Mouse (Mus musculus): ENCODE measurements around the gene Aadacl3. TPM values are rescaled to one million over a fixed set of nuclear protein-coding genes. Genes with fewer than 3 reads are reported as not detected.

Aadacl3 gene
- polyA plus RNA-seq (2014; fragmentation: Nextera tagmentation; extraction: Ambion mirVana) = not detected in 2 replicates

- Histone ChIP-seq H3K36me3 (ENCODE audit: control insufficient read depth, insufficient read depth, low read length) (no peaks in the 10 kb centered on the region), H3K9me3 (ENCODE audit: control insufficient read depth, low read depth, low read length) (no peaks in the 10 kb centered on the region), H3K27ac (ENCODE audit: low read length) (no peak within 1 kb of the TSS), H3K4me1 (ENCODE audit: control insufficient read depth, insufficient read depth, low read length) (no peaks in the 10 kb centered on the region), H3K27me3 (ENCODE audit: control insufficient read depth, insufficient read depth, low read length) (no peaks in the 10 kb centered on the region), H3K4me2 (replicated peaks; ENCODE audit: low read depth, low read length) (no peak within 1 kb of the TSS), H3K9ac (replicated peaks; ENCODE audit: low read depth, low read length) (no peak within 1 kb of the TSS), H3K4me3 (ENCODE audit: low read depth, low read length) (no peak within 1 kb of the TSS)
- ATAC-seq (ENCODE audit: insufficient number of reproducible peaks, insufficient read depth, low FRiP score, low read depth) = no peak
- 71% methylated on average over 3 of the region's 3 CpGs for WGBS
Observed at GRCm38 (mm10) chr4:144463656-144464055, at the start of gene Aadacl3. Gene Aadacl3, minus strand, starts transcription at chr4:144463756.

GRCm38 (mm10) chr4:144506518-144506917 lies 43.0 kb upstream of the Aadacl3 start:
- no peak for ATAC-seq (ENCODE audit: insufficient number of reproducible peaks, insufficient read depth, low FRiP score, low read depth)
- H3K27me3 ChIP-seq (ENCODE audit: control insufficient read depth, insufficient read depth, low read length) = no peaks in the 10 kb centered on the region
- no peak overlapping the region for H3K9ac ChIP-seq (replicated peaks; ENCODE audit: low read depth, low read length)
- H3K4me2 ChIP-seq (replicated peaks; ENCODE audit: low read depth, low read length) = no peak overlapping the region
- 76% methylated on average over 1 of the region's 1 CpGs for WGBS
- no peaks in the 10 kb centered on the region for H3K9me3 ChIP-seq (ENCODE audit: control insufficient read depth, low read depth, low read length)
- H3K27ac ChIP-seq (ENCODE audit: low read length) = no peak overlapping the region
- no peaks in the 10 kb centered on the region for H3K4me1 ChIP-seq (ENCODE audit: control insufficient read depth, insufficient read depth, low read length)
- no peaks in the 10 kb centered on the region for H3K36me3 ChIP-seq (ENCODE audit: control insufficient read depth, insufficient read depth, low read length)
- H3K4me3 ChIP-seq (ENCODE audit: low read depth, low read length) = no peak overlapping the region

- H3K4me3 ChIP-seq (ENCODE audit: low read depth, low read length) = no peak overlapping the region
- H3K4me1 ChIP-seq (ENCODE audit: control insufficient read depth, insufficient read depth, low read length) = no peaks in the 10 kb centered on the region
- no peak overlapping the region for H3K4me2 ChIP-seq (replicated peaks; ENCODE audit: low read depth, low read length)
- H3K36me3 ChIP-seq (ENCODE audit: control insufficient read depth, insufficient read depth, low read length) = no peaks in the 10 kb centered on the region
- ATAC-seq (ENCODE audit: insufficient number of reproducible peaks, insufficient read depth, low FRiP score, low read depth) = no peak
- H3K9ac ChIP-seq (replicated peaks; ENCODE audit: low read depth, low read length) = no peak overlapping the region
- no peaks in the 10 kb centered on the region for H3K27me3 ChIP-seq (ENCODE audit: control insufficient read depth, insufficient read depth, low read length)
- no peaks in the 10 kb centered on the region for H3K9me3 ChIP-seq (ENCODE audit: control insufficient read depth, low read depth, low read length)
- no peak overlapping the region for H3K27ac ChIP-seq (ENCODE audit: low read length)
Observed at GRCm38 (mm10) chr4:144493331-144493730, 29.8 kb upstream of the Aadacl3 start.

GRCm38 (mm10) chr4:144468091-144468490 lies 4.5 kb upstream of the Aadacl3 start:
- Histone ChIP-seq H3K27ac (ENCODE audit: low read length) (no peak overlapping the region), H3K36me3 (ENCODE audit: control insufficient read depth, insufficient read depth, low read length) (no peaks in the 10 kb centered on the region), H3K4me3 (ENCODE audit: low read depth, low read length) (no peak overlapping the region), H3K4me2 (replicated peaks; ENCODE audit: low read depth, low read length) (no peak overlapping the region), H3K9me3 (ENCODE audit: control insufficient read depth, low read depth, low read length) (no peaks in the 10 kb centered on the region), H3K9ac (replicated peaks; ENCODE audit: low read depth, low read length) (no peak overlapping the region), H3K4me1 (ENCODE audit: control insufficient read depth, insufficient read depth, low read length) (no peaks in the 10 kb centered on the region), H3K27me3 (ENCODE audit: control insufficient read depth, insufficient read depth, low read length) (no peaks in the 10 kb centered on the region)
- WGBS = 43% methylated on average over 1 of the region's 1 CpGs
- no peak for ATAC-seq (ENCODE audit: insufficient number of reproducible peaks, insufficient read depth, low FRiP score, low read depth)

- Histone ChIP-seq H3K27me3 (ENCODE audit: control insufficient read depth, insufficient read depth, low read length) (no peaks in the 10 kb centered on the region), H3K9ac (replicated peaks; ENCODE audit: low read depth, low read length) (no peak overlapping the region), H3K4me2 (replicated peaks; ENCODE audit: low read depth, low read length) (no peak overlapping the region), H3K9me3 (ENCODE audit: control insufficient read depth, low read depth, low read length) (no peaks in the 10 kb centered on the region), H3K4me3 (ENCODE audit: low read depth, low read length) (no peak overlapping the region), H3K4me1 (ENCODE audit: control insufficient read depth, insufficient read depth, low read length) (no peaks in the 10 kb centered on the region), H3K27ac (ENCODE audit: low read length) (no peak overlapping the region), H3K36me3 (ENCODE audit: control insufficient read depth, insufficient read depth, low read length) (no peaks in the 10 kb centered on the region)
- no peak for ATAC-seq (ENCODE audit: insufficient number of reproducible peaks, insufficient read depth, low FRiP score, low read depth)
- 73% methylated on average over 2 of the region's 2 CpGs for WGBS
Observed at GRCm38 (mm10) chr4:144465206-144465605, 1.6 kb upstream of the Aadacl3 start.

GRCm38 (mm10) chr4:144453217-144453616 lies 10.3 kb downstream of the Aadacl3 start, which contains the start of gene Gm9944:
Gene Gm9944, minus strand, starts transcription at chr4:144453317.
- Histone ChIP-seq H3K9ac (replicated peaks; ENCODE audit: low read depth, low read length) (no peak within 1 kb of the TSS), H3K4me3 (ENCODE audit: low read depth, low read length) (no peak within 1 kb of the TSS), H3K36me3 (ENCODE audit: control insufficient read depth, insufficient read depth, low read length) (no peaks in the 10 kb centered on the region), H3K4me2 (replicated peaks; ENCODE audit: low read depth, low read length) (no peak within 1 kb of the TSS), H3K4me1 (ENCODE audit: control insufficient read depth, insufficient read depth, low read length) (no peaks in the 10 kb centered on the region), H3K27ac (ENCODE audit: low read length) (no peak within 1 kb of the TSS), H3K27me3 (ENCODE audit: control insufficient read depth, insufficient read depth, low read length) (no peaks in the 10 kb centered on the region), H3K9me3 (ENCODE audit: control insufficient read depth, low read depth, low read length) (no peaks in the 10 kb centered on the region; the same call in 1 of the 2 replicates)
- 78% methylated on average over 2 of the region's 2 CpGs for WGBS
- no peak for ATAC-seq (ENCODE audit: insufficient number of reproducible peaks, insufficient read depth, low FRiP score, low read depth)

- 87% methylated on average over 2 of the region's 2 CpGs for WGBS
- H3K27ac ChIP-seq (ENCODE audit: low read length) = no peak overlapping the region
- H3K27me3 ChIP-seq (ENCODE audit: control insufficient read depth, insufficient read depth, low read length) = no peaks in the 10 kb centered on the region
- H3K4me2 ChIP-seq (replicated peaks; ENCODE audit: low read depth, low read length) = no peak overlapping the region
- no peak for ATAC-seq (ENCODE audit: insufficient number of reproducible peaks, insufficient read depth, low FRiP score, low read depth)
- H3K9me3 ChIP-seq (ENCODE audit: control insufficient read depth, low read depth, low read length) = no peaks in the 10 kb centered on the region; the same call in 1 of the 2 replicates
- no peaks in the 10 kb centered on the region for H3K4me1 ChIP-seq (ENCODE audit: control insufficient read depth, insufficient read depth, low read length)
- no peak overlapping the region for H3K9ac ChIP-seq (replicated peaks; ENCODE audit: low read depth, low read length)
- no peak overlapping the region for H3K4me3 ChIP-seq (ENCODE audit: low read depth, low read length)
- H3K36me3 ChIP-seq (ENCODE audit: control insufficient read depth, insufficient read depth, low read length) = no peaks in the 10 kb centered on the region
Observed at GRCm38 (mm10) chr4:144448546-144448945, 15.0 kb downstream of the Aadacl3 start.

- Histone ChIP-seq H3K9ac (replicated peaks; ENCODE audit: low read depth, low read length) (no peak overlapping the region), H3K27me3 (ENCODE audit: control insufficient read depth, insufficient read depth, low read length) (no peaks in the 10 kb centered on the region), H3K27ac (ENCODE audit: low read length) (no peak overlapping the region), H3K9me3 (ENCODE audit: control insufficient read depth, low read depth, low read length) (no peaks in the 10 kb centered on the region), H3K36me3 (ENCODE audit: control insufficient read depth, insufficient read depth, low read length) (no peaks in the 10 kb centered on the region), H3K4me1 (ENCODE audit: control insufficient read depth, insufficient read depth, low read length) (no peaks in the 10 kb centered on the region), H3K4me2 (replicated peaks; ENCODE audit: low read depth, low read length) (no peak overlapping the region), H3K4me3 (ENCODE audit: low read depth, low read length) (no peak overlapping the region)
- no peak for ATAC-seq (ENCODE audit: insufficient number of reproducible peaks, insufficient read depth, low FRiP score, low read depth)
- 63% methylated on average over 1 of the region's 1 CpGs for WGBS
Observed at GRCm38 (mm10) chr4:144441582-144441981, 22.0 kb downstream of the Aadacl3 start.

GRCm38 (mm10) chr4:144441095-144441494 lies 22.5 kb downstream of the Aadacl3 start:
- no peak overlapping the region for H3K4me3 ChIP-seq (ENCODE audit: low read depth, low read length)
- no peak for ATAC-seq (ENCODE audit: insufficient number of reproducible peaks, insufficient read depth, low FRiP score, low read depth)
- no peak overlapping the region for H3K9ac ChIP-seq (replicated peaks; ENCODE audit: low read depth, low read length)
- H3K36me3 ChIP-seq (ENCODE audit: control insufficient read depth, insufficient read depth, low read length) = no peaks in the 10 kb centered on the region
- no peaks in the 10 kb centered on the region for H3K9me3 ChIP-seq (ENCODE audit: control insufficient read depth, low read depth, low read length)
- no peak overlapping the region for H3K4me2 ChIP-seq (replicated peaks; ENCODE audit: low read depth, low read length)
- H3K27me3 ChIP-seq (ENCODE audit: control insufficient read depth, insufficient read depth, low read length) = no peaks in the 10 kb centered on the region
- no peaks in the 10 kb centered on the region for H3K4me1 ChIP-seq (ENCODE audit: control insufficient read depth, insufficient read depth, low read length)
- 91% methylated on average over 4 of the region's 4 CpGs for WGBS
- no peak overlapping the region for H3K27ac ChIP-seq (ENCODE audit: low read length)
